Comparison of ENCODE assay signal across 15 mouse cellular contexts in genomic region chr19:29240676-29241075, GRCm38 (mm10).
"Had no signal": no experiment of that assay in that cellular context is flagged by ENCODE, and none has a peak within 500 bp of the region (broad histone marks: within the 10 kb centered on the region; RNA-seq: fewer than 3 reads in every experiment).

No protein-coding gene starts in this region.

- DNase-seq: lung, adult 2 months; lung, postnatal 14 days; lung, postnatal 36 days; right cerebral cortex, postnatal 14 days; thymus, adult 2 months; thymus, postnatal 25 days; thymus, postnatal 4 days had no signal

- H3K9me3 ChIP-seq: lung, embryonic 15.5 days; megakaryocyte, embryonic 14.5 days; midbrain, embryonic 13.5 days; midbrain, embryonic 15.5 days; neural tube, embryonic 12.5 days; stomach, embryonic 15.5 days had no signal

- H3K27ac ChIP-seq: lung, embryonic 15.5 days; macrophage; midbrain, embryonic 13.5 days; midbrain, embryonic 15.5 days; neural tube, embryonic 12.5 days; stomach, embryonic 15.5 days had no signal

- H3K27me3 ChIP-seq: lung, embryonic 15.5 days; megakaryocyte, embryonic 14.5 days; midbrain, embryonic 13.5 days; midbrain, embryonic 15.5 days; neural tube, embryonic 12.5 days; stomach, embryonic 15.5 days had no signal

- H3K4me2 ChIP-seq: lung, embryonic 15.5 days; midbrain, embryonic 11.5 days; midbrain, embryonic 13.5 days; midbrain, embryonic 15.5 days; neural tube, embryonic 12.5 days; stomach, embryonic 15.5 days had no signal

- H3K4me3 ChIP-seq: lung, embryonic 15.5 days; midbrain, embryonic 13.5 days; midbrain, embryonic 15.5 days; neural tube, embryonic 12.5 days; stomach, embryonic 15.5 days had no signal

- H3K9ac ChIP-seq: lung, embryonic 15.5 days; midbrain, embryonic 13.5 days; midbrain, embryonic 15.5 days; neural tube, embryonic 12.5 days; stomach, embryonic 15.5 days had no signal

- H3K4me1 ChIP-seq: stomach, embryonic 15.5 days had no signal

- H3K36me3 ChIP-seq: lung, embryonic 15.5 days; midbrain, embryonic 13.5 days; midbrain, embryonic 15.5 days; neural tube, embryonic 12.5 days; stomach, embryonic 15.5 days had no signal

- ATAC-seq: midbrain, embryonic 13.5 days; midbrain, embryonic 15.5 days had no signal
